Comparison of ENCODE assay signal across 8 mouse cellular contexts in the genomic region with DNA sequence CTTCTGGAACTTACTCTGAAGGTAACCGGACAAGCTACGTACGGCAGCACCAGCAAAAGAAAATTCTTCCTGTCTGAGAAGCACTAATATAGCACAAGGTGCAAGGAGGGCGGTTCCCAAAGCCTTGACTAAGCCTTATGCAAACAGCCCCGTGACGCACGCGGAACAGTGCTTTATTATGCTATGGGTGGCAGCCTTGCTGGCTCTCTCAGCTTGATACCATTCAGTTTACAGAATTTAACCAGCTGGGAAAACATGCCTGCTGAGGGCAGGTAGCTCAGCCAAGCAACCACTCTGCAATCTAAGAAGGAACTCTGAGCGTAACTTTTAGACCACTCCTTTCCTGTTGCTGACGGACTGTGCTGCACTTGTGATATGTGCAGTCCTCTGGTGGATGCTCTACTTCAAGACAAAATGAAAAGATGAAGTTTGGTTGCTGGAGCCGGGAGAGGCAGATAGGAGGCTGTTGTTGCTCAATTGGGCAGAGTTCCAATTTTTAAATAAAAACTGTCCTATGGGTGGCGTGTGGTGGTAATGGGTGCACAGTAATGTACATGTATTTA. TPM values are rescaled to one million over a fixed set of nuclear protein-coding genes. Genes with fewer than 3 reads are reported as not detected.
DNase-seq lines count a peak whose midpoint lies in the region; ATAC-seq lines count a peak whose summit lies in the region.

No protein-coding gene starts in this region.

- DNase-seq in neural tube, embryonic 11.5 days (ENCODE audit: low spot score): peak; percentile 13
- DNase-seq in neural tube, embryonic 10.5 days (ENCODE audit: extremely low spot score, low spot score): no peak
- DNase-seq in brain, adult 2 months (ENCODE audit: low read depth, low spot score): peak; percentile 81
- peak; percentile 36 to 53 for DNase-seq in gastrocnemius, postnatal 36 days
- DNase-seq in kidney, adult 8-10 months: peak; percentile 72 to 76
- peak; percentile 66 to 77 for DNase-seq in spleen, adult 18-20 months
- no peak for DNase-seq in cerebellum, adult 9-11 months

- no peak overlapping the region for H3K9ac ChIP-seq in neural tube, embryonic 11.5 days (ENCODE audit: low read length)
- H3K9ac ChIP-seq in lung, embryonic 16.5 days (ENCODE audit: low read length): peak overlapping the region; percentile 45; the same call in 1 of the 2 replicates

- no peak for ATAC-seq in neural tube, embryonic 11.5 days (ENCODE audit: insufficient read depth, low FRiP score, low TSS enrichment)
- peak; percentile 90 for ATAC-seq in lung, embryonic 16.5 days (ENCODE audit: low read depth)

- no peak overlapping the region for H3K4me3 ChIP-seq in neural tube, embryonic 11.5 days (ENCODE audit: low read depth, low read length)
- H3K4me3 ChIP-seq in lung, embryonic 16.5 days (ENCODE audit: low read length): peak overlapping the region; percentile 39

- H3K27me3 ChIP-seq in neural tube, embryonic 11.5 days (ENCODE audit: control insufficient read depth, insufficient read depth, low read length): no peaks in the 10 kb centered on the region
- H3K27me3 ChIP-seq in lung, embryonic 16.5 days (ENCODE audit: control insufficient read depth, insufficient read depth, low read depth, low read length): no peaks in the 10 kb centered on the region

- no peaks in the 10 kb centered on the region for H3K36me3 ChIP-seq in neural tube, embryonic 11.5 days (ENCODE audit: control insufficient read depth, insufficient read depth, low read length)
- no peaks in the 10 kb centered on the region for H3K36me3 ChIP-seq in lung, embryonic 16.5 days (ENCODE audit: control insufficient read depth, insufficient read depth, low read length)

- H3K27ac ChIP-seq in neural tube, embryonic 11.5 days (ENCODE audit: low read depth, low read length): no peak overlapping the region
- peak overlapping the region; percentile 31; the same call in 1 of the 2 replicates for H3K27ac ChIP-seq in lung, embryonic 16.5 days (ENCODE audit: low read length)

- intact Hi-C loops in gastrocnemius, postnatal 36 days (cut with DNase I): no loop called here

- H3K9me3 ChIP-seq in neural tube, embryonic 11.5 days (ENCODE audit: control insufficient read depth, low read length): no peaks in the 10 kb centered on the region
- H3K9me3 ChIP-seq in lung, embryonic 16.5 days (ENCODE audit: control insufficient read depth, low read length): no peaks in the 10 kb centered on the region

- 36% methylated on average over 12 of the region's 12 CpGs for WGBS in neural tube, embryonic 11.5 days
- WGBS in lung, embryonic 16.5 days: 26% methylated on average over 12 of the region's 12 CpGs

- H3K4me2 ChIP-seq in neural tube, embryonic 11.5 days (ENCODE audit: low read depth): no peak overlapping the region
- peak overlapping the region; percentile 37 for H3K4me2 ChIP-seq in lung, embryonic 16.5 days (ENCODE audit: low read depth, low read length)

- no peaks in the 10 kb centered on the region for H3K4me1 ChIP-seq in neural tube, embryonic 11.5 days (ENCODE audit: control insufficient read depth, insufficient read depth, low read length)
- H3K4me1 ChIP-seq in lung, embryonic 16.5 days (replicated peaks; ENCODE audit: control insufficient read depth, insufficient read depth, low read length): peaks cover 10% of the 10 kb centered on the region; the same call in 1 of the 2 replicates

RNA-seq across cellular contexts. Expression of a gene that starts 21.8 kb away (rescaled TPM):
- polyA plus RNA-seq in neural tube, embryonic 11.5 days (2014; fragmentation: Nextera tagmentation; extraction: Ambion mirVana): 89.0 and 90.7 TPM in 2 replicates
- 10 to 100 TPM; 54.5 to 56.3 TPM for total RNA-seq in gastrocnemius, postnatal 36 days (2021)
- polyA plus RNA-seq in lung, embryonic 16.5 days (2015; fragmentation: Nextera tagmentation; extraction: Ambion mirVana): 59.0 and 59.2 TPM in 2 replicates

RNA-seq across cellular contexts. Expression of a gene that starts 21.9 kb away (rescaled TPM):
- polyA plus RNA-seq in neural tube, embryonic 11.5 days (2014; fragmentation: Nextera tagmentation; extraction: Ambion mirVana): 0.21 and 0.28 TPM in 2 replicates
- under 1 TPM in 1 of 2 experiments, not detected in 1; 0.25 TPM for total RNA-seq in gastrocnemius, postnatal 36 days (2021)
- 0.16 and 0.19 TPM in 2 replicates for polyA plus RNA-seq in lung, embryonic 16.5 days (2015; fragmentation: Nextera tagmentation; extraction: Ambion mirVana)

Comparison
In these comparisons a context has a peak if more than half of its experiments do, and no peak if none do; other contexts are left out.
1. DNase-seq: peak in neural tube, embryonic 11.5 days (single experiment), brain, adult 2 months (single experiment), gastrocnemius, postnatal 36 days (2 of 2), kidney, adult 8-10 months (2 of 2) and spleen, adult 18-20 months (2 of 2); none in neural tube, embryonic 10.5 days (single experiment) and cerebellum, adult 9-11 months (single experiment).